Mouse (Mus musculus) heart, embryonic 14.5 days (tissue): ENCODE results near the gene Tmem115. TPM values are rescaled to one million over a fixed set of nuclear protein-coding genes. Genes with fewer than 3 reads are reported as not detected.

Experiments used
- ATAC-seq: fragments of 200-750 bp; cut with Nextera tagmentation; 2 replicates; pipeline ENCODE4 v1.8.0; 2017; ENCODE audit warnings: low read depth, moderate TSS enrichment; ENCODE audit not compliant: insufficient number of reproducible peaks, insufficient read depth, low FRiP score
- H3K27ac ChIP-seq, 2 experiments: fragments of 200-500 bp in 1 of 2; fragments of 300-500 bp in 1 of 2; sonication (generic) in 1 of 2; replicated peaks in 1 of 2; 2 replicates each; pipeline ENCODE4 v1.5.1; 2012 to 2014; ENCODE audit warnings: low read depth in 2 of 2, low read length in 2 of 2, control low read depth in 1 of 2, mild to moderate bottlenecking in 1 of 2, mixed read lengths in 1 of 2; ENCODE audit not compliant: control insufficient read depth in 1 of 2, insufficient read depth in 1 of 2
- H3K27me3 ChIP-seq: fragments of 300-500 bp; sonication (generic); 2 replicates; pipeline ENCODE4 v1.6.1; 2014; ENCODE audit warnings: mild to moderate bottlenecking, low read length, control low read depth; ENCODE audit not compliant: control insufficient read depth, insufficient read depth
- H3K36me3 ChIP-seq: fragments of 300-500 bp; sonication (generic); 2 replicates; pipeline ENCODE4 v1.6.1; 2014; ENCODE audit warnings: mild to moderate bottlenecking, control low read depth, low read length, mixed read lengths; ENCODE audit not compliant: control insufficient read depth, insufficient read depth
- H3K4me1 ChIP-seq, 2 experiments: fragments of 200-500 bp in 1 of 2; fragments of 300-500 bp in 1 of 2; sonication (generic) in 1 of 2; 2 replicates each; pipeline ENCODE4 v1.6.1; 2012 to 2014; ENCODE audit warnings: low read length in 2 of 2, control low read depth in 1 of 2, mixed read lengths in 1 of 2; ENCODE audit not compliant: control insufficient read depth in 2 of 2, insufficient read depth in 2 of 2
- H3K4me2 ChIP-seq: fragments of 300-500 bp; sonication (generic); 2 replicates; pipeline ENCODE4 v1.6.1; 2014; ENCODE audit warnings: mild to moderate bottlenecking, low read length
- H3K4me3 ChIP-seq, 2 experiments: fragments of 200-500 bp in 1 of 2; fragments of 300-500 bp in 1 of 2; sonication (generic) in 1 of 2; 2 replicates each; pipeline ENCODE4 v1.5.1; 2012 to 2014; ENCODE audit warnings: low read length in 2 of 2, mild to moderate bottlenecking in 2 of 2, control low read depth in 1 of 2, low read depth in 1 of 2, moderate library complexity in 1 of 2; ENCODE audit not compliant: control insufficient read depth in 1 of 2, insufficient read depth in 1 of 2
- H3K9ac ChIP-seq: fragments of 300-500 bp; sonication (generic); 2 replicates; pipeline ENCODE4 v1.6.1; 2014; ENCODE audit warnings: mild to moderate bottlenecking, low read length
- H3K9me3 ChIP-seq: fragments of 300-500 bp; sonication (generic); 2 replicates; pipeline ENCODE4 v1.6.1; 2016; ENCODE audit warnings: low read length, control low read depth; ENCODE audit not compliant: control insufficient read depth
- WGBS: fragments of 180-500 bp; shearing (Covaris S2); extraction: QIAGEN DNeasy Blood & Tissue Kit; methylation state at CpG from one replicate; pipeline ENCODE4 v1.1.7; 2014; 5-methylcytosine and 5-hydroxymethylcytosine counted together
- polyA plus RNA-seq: library from polyadenylated mRNA; unstranded; fragments of >200 nt; fragmentation: Nextera tagmentation; extraction: Ambion mirVana; gene quantifications from 2 replicates; pipeline ENCODE4 v1.2.1, GENCODE M21; 2014

Gene Tmem115
- 38.6 and 39.7 TPM in 2 replicates for polyA plus RNA-seq

DNA sequence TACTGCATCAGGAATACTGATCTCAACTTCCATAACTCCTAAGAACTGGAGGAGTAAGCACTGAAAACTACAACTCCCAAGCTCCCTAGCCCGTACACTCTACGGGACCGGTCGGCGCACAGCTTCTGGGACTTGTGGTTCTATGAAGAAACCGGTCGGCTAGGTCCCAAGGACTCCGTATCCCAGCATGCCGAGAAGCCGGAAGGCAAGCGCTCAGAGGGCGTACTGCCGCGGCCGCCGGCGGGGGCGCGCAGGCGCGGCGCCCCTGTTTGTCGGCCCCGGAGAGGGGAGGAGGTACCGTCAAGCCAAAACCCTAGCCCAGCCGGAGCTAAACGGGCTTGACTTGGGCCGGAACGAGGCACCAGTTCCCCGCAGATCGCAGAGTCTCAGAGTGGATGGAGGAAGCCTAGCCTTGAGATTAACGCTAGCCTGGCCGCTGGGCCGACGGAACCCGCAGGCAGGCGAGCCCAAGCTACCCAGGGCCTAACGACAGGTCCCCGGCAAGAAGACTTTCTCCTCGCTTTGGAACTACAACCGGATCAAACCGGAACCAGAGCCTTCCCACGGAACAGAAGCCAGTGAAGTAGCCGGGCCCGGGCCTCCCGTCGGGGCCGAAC, at the start of gene Tmem115:
Gene Tmem115, plus strand, starts transcription at position 155 of the 617 bp plus-strand sequence.
- Histone ChIP-seq H3K9me3 (no peaks in the 10 kb centered on the region), H3K4me3 (peak within 1 kb of the TSS; percentile 86 to 96), H3K4me2 (peak within 1 kb of the TSS; percentile 91), H3K36me3 (peaks cover 18% of the 10 kb centered on the region), H3K9ac (peak within 1 kb of the TSS; percentile 93), H3K27me3 (no peaks in the 10 kb centered on the region), H3K27ac (peak within 1 kb of the TSS; percentile 83), H3K4me1 (peaks cover 22 to 29% of the 10 kb centered on the region in 2 experiments)
- WGBS: under 1% methylated on average over 48 of the region's 48 CpGs
- peak; percentile 96 for ATAC-seq

GRCm38 (mm10) chr9:107484302-107484701, 49.4 kb upstream of the Tmem115 start:
- no peak for ATAC-seq
- WGBS: 70% methylated on average over 17 of the region's 17 CpGs
- H3K9ac ChIP-seq: no peak overlapping the region
- H3K4me2 ChIP-seq: no peak overlapping the region
- no peaks in the 10 kb centered on the region for H3K9me3 ChIP-seq
- no peaks in the 10 kb centered on the region for H3K36me3 ChIP-seq
- H3K27me3 ChIP-seq: peaks cover 7% of the 10 kb centered on the region; the same call in 1 of the 2 replicates
- no peak overlapping the region for H3K4me3 ChIP-seq
- H3K4me1 ChIP-seq: peaks cover 0 to 2% of the 10 kb centered on the region in 2 experiments; a peak in 1 of 4 replicates
- no peak overlapping the region for H3K27ac ChIP-seq

GRCm38 (mm10) chr9:107484766-107485165, 49.0 kb upstream of the Tmem115 start:
- WGBS: 82% methylated on average over 6 of the region's 6 CpGs
- Histone ChIP-seq H3K9ac (no peak overlapping the region), H3K27ac (no peak overlapping the region)

DNA sequence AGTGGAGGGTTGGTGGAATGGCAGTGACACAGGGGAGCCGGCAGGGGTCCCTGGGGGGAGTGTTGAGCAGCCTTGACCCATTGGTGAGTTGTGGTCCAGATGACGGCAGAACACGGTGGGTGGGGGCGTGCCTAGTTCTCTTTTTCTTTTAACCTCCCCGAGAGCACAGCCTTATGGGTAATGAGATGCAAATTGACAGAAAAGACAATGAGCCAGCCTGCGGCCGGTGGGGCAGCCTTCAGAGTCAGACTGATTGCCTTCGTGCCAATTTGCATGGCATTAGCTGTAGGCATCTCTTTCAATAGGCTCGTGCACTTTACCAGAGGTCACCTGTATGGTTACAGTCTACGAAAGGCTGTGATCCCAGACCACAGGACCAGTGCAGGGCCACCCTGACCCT, 47.7 kb upstream of the Tmem115 start:
- no peak for ATAC-seq
- no peak overlapping the region for H3K9ac ChIP-seq
- H3K27me3 ChIP-seq: peaks cover 3% of the 10 kb centered on the region; the same call in 1 of the 2 replicates
- H3K9me3 ChIP-seq: no peaks in the 10 kb centered on the region
- H3K36me3 ChIP-seq: no peaks in the 10 kb centered on the region
- H3K4me3 ChIP-seq: no peak overlapping the region
- no peak overlapping the region for H3K4me2 ChIP-seq
- H3K27ac ChIP-seq: no peak overlapping the region
- WGBS: 75% methylated on average over 10 of the region's 10 CpGs
- no peaks in the 10 kb centered on the region for H3K4me1 ChIP-seq

More at GRCm38 (mm10) chr9:107484766-107485165, 49.0 kb upstream of the Tmem115 start:
- Histone ChIP-seq H3K4me2 (no peak overlapping the region), H3K36me3 (no peaks in the 10 kb centered on the region), H3K9me3 (no peaks in the 10 kb centered on the region), H3K4me1 (no peaks in the 10 kb centered on the region; a peak in 1 of 4 replicates), H3K27me3 (peaks cover 7% of the 10 kb centered on the region; the same call in 1 of the 2 replicates), H3K4me3 (no peak overlapping the region)
- no peak for ATAC-seq

- Histone ChIP-seq H3K9ac (no peak overlapping the region), H3K4me1 (no peaks in the 10 kb centered on the region), H3K27ac (no peak overlapping the region), H3K4me2 (no peak overlapping the region), H3K9me3 (no peaks in the 10 kb centered on the region), H3K27me3 (peaks cover 3% of the 10 kb centered on the region; the same call in 1 of the 2 replicates), H3K36me3 (no peaks in the 10 kb centered on the region), H3K4me3 (no peak overlapping the region)
- WGBS: 59% methylated on average over 6 of the region's 6 CpGs
- no peak for ATAC-seq
These were observed 47.1 kb upstream of the Tmem115 start for GRCm38 (mm10) chr9:107486507-107487225.

- Histone ChIP-seq H3K27ac (no peak overlapping the region), H3K9me3 (no peaks in the 10 kb centered on the region), H3K9ac (no peak overlapping the region), H3K4me2 (no peak overlapping the region), H3K36me3 (no peaks in the 10 kb centered on the region), H3K4me1 (peaks cover 4 to 11% of the 10 kb centered on the region in 2 experiments; a peak in 2 of 4 replicates), H3K27me3 (no peaks in the 10 kb centered on the region), H3K4me3 (no peak overlapping the region)
- no peak for ATAC-seq
- 59% methylated on average over 8 of the region's 8 CpGs for WGBS
These were observed 43.6 kb upstream of the Tmem115 start for GRCm38 (mm10) chr9:107490146-107490545.

GRCm38 (mm10) chr9:107490625-107491024, 43.1 kb upstream of the Tmem115 start:
- no peak for ATAC-seq
- no peak overlapping the region for H3K4me2 ChIP-seq
- H3K27me3 ChIP-seq: no peaks in the 10 kb centered on the region
- no peak overlapping the region for H3K9ac ChIP-seq
- no peak overlapping the region for H3K4me3 ChIP-seq
- H3K4me1 ChIP-seq: peaks cover 4 to 11% of the 10 kb centered on the region in 2 experiments; a peak in 2 of 4 replicates
- no peak overlapping the region for H3K27ac ChIP-seq
- no peaks in the 10 kb centered on the region for H3K36me3 ChIP-seq
- WGBS: 65% methylated on average over 6 of the region's 6 CpGs
- no peaks in the 10 kb centered on the region for H3K9me3 ChIP-seq
